Mouse (Mus musculus) kidney, postnatal 0 days (tissue): ENCODE results near the gene Gm9970. TPM values are rescaled to one million over a fixed set of nuclear protein-coding genes. Genes with fewer than 3 reads are reported as not detected.

ENCODE experiments used
- ATAC-seq: fragments of 200-750 bp; cut with Nextera tagmentation; replicated peaks from 2 replicates; pipeline ENCODE4 v1.8.0; 2017; ENCODE audit warnings: low read depth, moderate number of reproducible peaks, moderate TSS enrichment, moderate library complexity; ENCODE audit not compliant: low FRiP score
- DNase-seq: peaks from one replicate; pipeline ENCODE4 v3.0.0-alpha.2; 2016; ENCODE audit warnings: low spot score
- H3K27ac ChIP-seq: fragments of 300-500 bp; sonication (generic); 2 replicates; pipeline ENCODE4 v1.5.1; 2014; ENCODE audit warnings: mild to moderate bottlenecking
- H3K27me3 ChIP-seq: fragments of 300-500 bp; sonication (generic); 2 replicates; pipeline ENCODE4 v1.6.1; 2014; ENCODE audit warnings: low read length, mixed read lengths; ENCODE audit not compliant: insufficient read depth
- H3K36me3 ChIP-seq: fragments of 300-500 bp; sonication (generic); 2 replicates; pipeline ENCODE4 v1.6.1; 2014; ENCODE audit warnings: low read length, mixed read lengths; ENCODE audit not compliant: insufficient read depth
- H3K4me1 ChIP-seq: fragments of 300-500 bp; sonication (generic); replicated peaks from 2 replicates; pipeline ENCODE4 v1.6.1; 2014; ENCODE audit warnings: antibody characterized with exemption, low read length, mixed read lengths; ENCODE audit not compliant: insufficient read depth
- H3K4me2 ChIP-seq: fragments of 300-500 bp; sonication (generic); 2 replicates; pipeline ENCODE4 v1.6.1; 2014; ENCODE audit warnings: mild to moderate bottlenecking, low read length, moderate library complexity, mixed read lengths
- H3K4me3 ChIP-seq: fragments of 300-500 bp; sonication (generic); replicated peaks from 2 replicates; pipeline ENCODE4 v1.5.1; 2014; ENCODE audit warnings: low read depth, low read length
- H3K9ac ChIP-seq: fragments of 300-500 bp; sonication (generic); 2 replicates; pipeline ENCODE4 v1.6.1; 2014; ENCODE audit warnings: low read depth, low read length
- H3K9me3 ChIP-seq: fragments of 300-500 bp; sonication (generic); replicated peaks from 2 replicates; pipeline ENCODE4 v1.6.1; 2016; ENCODE audit warnings: low read length, inconsistent platforms, mixed read lengths
- CTCF ChIP-seq: IDR thresholded peaks from 2 replicates; pipeline ENCODE4 v1.5.1; 2016; ENCODE audit warnings: antibody characterized with exemption, low read depth, mild to moderate bottlenecking, moderate library complexity
- WGBS: fragments of 180-500 bp; shearing (Covaris S2); extraction: QIAGEN DNeasy Blood & Tissue Kit; methylation state at CpG from one replicate; pipeline ENCODE4 v1.1.7; 2014; 5-methylcytosine and 5-hydroxymethylcytosine counted together
- polyA plus RNA-seq: library from polyadenylated mRNA; unstranded; fragments of >200 nt; fragmentation: Nextera tagmentation; extraction: Ambion mirVana; gene quantifications from 2 replicates; pipeline ENCODE4 v1.2.1, GENCODE M21; 2015

Gm9970 gene
- polyA plus RNA-seq, 1 experiment from 2014 or later = 0.92 TPM

- Histone ChIP-seq H3K4me1 (peaks cover 4% of the 10 kb centered on the region; the same call in 1 of the 2 replicates), H3K27me3 (no peaks in the 10 kb centered on the region), H3K9ac (peak overlapping the region; percentile 98), H3K4me3 (peak overlapping the region; percentile 95), H3K9me3 (no peaks in the 10 kb centered on the region), H3K4me2 (peak overlapping the region; percentile 72), H3K27ac (peak overlapping the region; percentile 99), H3K36me3 (peaks cover 31% of the 10 kb centered on the region)
- under 1% methylated on average over 13 of the region's 13 CpGs for WGBS
- DNase-seq = no peak
- TF ChIP-seq CTCF = no peak
- no peak for ATAC-seq
Measured at GRCm38 (mm10) chr5:31241522-31242034, 546 bp upstream of the Gm9970 start.

GRCm38 (mm10) chr5:31226641-31227040, 14.4 kb downstream of the Gm9970 start:
- 62% methylated on average over 1 of the region's 1 CpGs for WGBS
- Histone ChIP-seq H3K9ac (no peak overlapping the region), H3K27me3 (no peaks in the 10 kb centered on the region), H3K36me3 (no peaks in the 10 kb centered on the region), H3K27ac (no peak overlapping the region), H3K4me1 (no peaks in the 10 kb centered on the region), H3K4me3 (no peak overlapping the region), H3K9me3 (no peaks in the 10 kb centered on the region), H3K4me2 (no peak overlapping the region)
- no peak for TF ChIP-seq CTCF
- no peak for DNase-seq
- ATAC-seq = no peak

DNA sequence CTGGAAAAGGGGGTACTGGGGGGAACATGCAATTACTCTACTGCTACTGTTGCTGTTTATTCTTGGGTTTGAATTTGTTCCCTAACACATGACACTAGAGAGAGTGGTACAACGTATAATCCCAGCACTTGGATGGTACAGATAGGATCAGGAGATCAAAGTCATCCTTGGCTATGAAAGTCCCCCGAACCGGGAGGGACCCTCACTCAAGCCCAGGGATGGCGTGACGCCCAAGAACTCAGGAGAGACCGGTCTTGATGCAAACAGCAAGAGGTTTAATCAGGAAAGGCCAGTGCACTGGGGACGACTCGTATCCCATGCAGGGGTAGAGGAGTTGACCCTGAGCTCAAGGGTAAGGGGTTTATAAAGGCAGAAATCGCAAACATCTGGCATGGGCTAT, 18.3 kb downstream of the Gm9970 start:
- H3K27ac ChIP-seq = no peak overlapping the region
- H3K9me3 ChIP-seq = no peaks in the 10 kb centered on the region
- no peak overlapping the region for H3K4me3 ChIP-seq
- no peak overlapping the region for H3K9ac ChIP-seq
- no peaks in the 10 kb centered on the region for H3K36me3 ChIP-seq
- H3K27me3 ChIP-seq = no peaks in the 10 kb centered on the region
- ATAC-seq = no peak
- no peak for TF ChIP-seq CTCF
- DNase-seq = no peak
- H3K4me2 ChIP-seq = no peak overlapping the region
- WGBS = 92% methylated on average over 9 of the region's 9 CpGs
- H3K4me1 ChIP-seq = no peaks in the 10 kb centered on the region

- Histone ChIP-seq H3K27ac (peak overlapping the region; percentile 93), H3K4me2 (peak overlapping the region; percentile 85), H3K9ac (peak overlapping the region; percentile 81), H3K9me3 (no peaks in the 10 kb centered on the region), H3K4me1 (no peaks in the 10 kb centered on the region), H3K36me3 (no peaks in the 10 kb centered on the region), H3K27me3 (no peaks in the 10 kb centered on the region), H3K4me3 (peak overlapping the region; percentile 89)
- peak; percentile 82 for DNase-seq
- TF ChIP-seq CTCF = peak; percentile 67
- no peak for ATAC-seq
- WGBS = 15% methylated on average over 11 of the region's 11 CpGs
Measured at GRCm38 (mm10) chr5:31221304-31221945, 19.6 kb downstream of the Gm9970 start.

GRCm38 (mm10) chr5:31220448-31221303, 20.4 kb downstream of the Gm9970 start, which contains the start of gene Ppm1g:
Ppm1g (minus strand) TSS chr5:31220687.
- no peak for TF ChIP-seq CTCF

GRCm38 (mm10) chr5:31219911-31220447, 21.1 kb downstream of the Gm9970 start:
- no peaks in the 10 kb centered on the region for H3K36me3 ChIP-seq
- H3K9me3 ChIP-seq = no peaks in the 10 kb centered on the region
- DNase-seq (peak; percentile 57), ATAC-seq (peak; percentile 76)
- peak overlapping the region; percentile 89 for H3K4me3 ChIP-seq
- H3K9ac ChIP-seq = peak overlapping the region; percentile 81
- H3K27me3 ChIP-seq = no peaks in the 10 kb centered on the region
- H3K4me1 ChIP-seq = no peaks in the 10 kb centered on the region
- WGBS = under 1% methylated on average over 40 of the region's 40 CpGs
- H3K4me2 ChIP-seq = peak overlapping the region; percentile 85
- peak overlapping the region; percentile 93 for H3K27ac ChIP-seq
- no peak for TF ChIP-seq CTCF

More at GRCm38 (mm10) chr5:31220448-31221303, 20.4 kb downstream of the Gm9970 start, which contains the start of gene Ppm1g:
- H3K9ac ChIP-seq = peak within 1 kb of the TSS; percentile 81
- H3K9me3 ChIP-seq = no peaks in the 10 kb centered on the region
- no peaks in the 10 kb centered on the region for H3K36me3 ChIP-seq
- ATAC-seq (peak; percentile 97), DNase-seq (peak; percentile 97)
- peak within 1 kb of the TSS; percentile 93 for H3K27ac ChIP-seq
- no peaks in the 10 kb centered on the region for H3K4me1 ChIP-seq
- peak within 1 kb of the TSS; percentile 85 for H3K4me2 ChIP-seq
- H3K27me3 ChIP-seq = no peaks in the 10 kb centered on the region
- H3K4me3 ChIP-seq = peak within 1 kb of the TSS; percentile 89
- under 1% methylated on average over 70 of the region's 70 CpGs for WGBS
